Mouse (Mus musculus) adrenal gland (tissue): ENCODE measurements around the gene Gnb2.

Experiments used
- intact Hi-C: fragments of 180-260 bp; cut with DNase I; formaldehyde crosslinking; loops from one replicate; pipeline ENCODE4 v1.15.1; 2025

Gnb2 gene

GRCm38 (mm10) chr5:137541768-137542540, 8.6 kb upstream of the Gnb2 start:
- intact Hi-C loops = no loop called here

- intact Hi-C loops = no loop called here
Observed at GRCm38 (mm10) chr5:137540991-137541390, 7.7 kb upstream of the Gnb2 start.

- intact Hi-C loops = no loop called here
Observed at GRCm38 (mm10) chr5:137539291-137539801, 6.0 kb upstream of the Gnb2 start.

GRCm38 (mm10) chr5:137537461-137537860, 4.2 kb upstream of the Gnb2 start:
- intact Hi-C loops = no loop called here

- intact Hi-C loops = no loop called here
Observed at GRCm38 (mm10) chr5:137535318-137535717, 2.0 kb upstream of the Gnb2 start.

GRCm38 (mm10) chr5:137534762-137535161, 1.5 kb upstream of the Gnb2 start:
- intact Hi-C loops = no loop called here

- intact Hi-C loops = no loop called here
Observed at GRCm38 (mm10) chr5:137532808-137533116, 548 bp downstream of the Gnb2 start.

- intact Hi-C loops = no loop called here
Observed at GRCm38 (mm10) chr5:137532131-137532807, 1.0 kb downstream of the Gnb2 start.

GRCm38 (mm10) chr5:137531414-137532130, 1.7 kb downstream of the Gnb2 start:
- intact Hi-C loops = no loop called here

GRCm38 (mm10) chr5:137530588-137531413, 2.5 kb downstream of the Gnb2 start:
- intact Hi-C loops = no loop called here

GRCm38 (mm10) chr5:137530075-137530474, 3.2 kb downstream of the Gnb2 start:
- intact Hi-C loops = no loop called here

- intact Hi-C loops = no loop called here
Observed at GRCm38 (mm10) chr5:137529221-137529995, 3.9 kb downstream of the Gnb2 start.

- intact Hi-C loops = no loop called here
Observed at GRCm38 (mm10) chr5:137528247-137528968, 4.9 kb downstream of the Gnb2 start.

- intact Hi-C loops = no loop called here
Observed at GRCm38 (mm10) chr5:137527413-137527812, 5.9 kb downstream of the Gnb2 start.

- intact Hi-C loops = no loop called here
Observed at GRCm38 (mm10) chr5:137526192-137526936, 6.9 kb downstream of the Gnb2 start.

- intact Hi-C loops = no loop called here
Observed at GRCm38 (mm10) chr5:137525511-137525910, 7.8 kb downstream of the Gnb2 start.

GRCm38 (mm10) chr5:137524671-137525070, 8.6 kb downstream of the Gnb2 start:
- intact Hi-C loops = no loop called here

- intact Hi-C loops = no loop called here
Observed at GRCm38 (mm10) chr5:137524251-137524515, 9.1 kb downstream of the Gnb2 start.
